Mouse (Mus musculus) lung, postnatal 10 days (tissue): ENCODE measurements around the gene Tmcc3.
A peak's percentile ranks its signal among the peaks of the same experiment; 100 is the strongest.

ENCODE experiments used
- DNase-seq: peaks from one replicate; pipeline ENCODE4 v3.0.0; 2021

Tmcc3 gene

GRCm38 (mm10) chr10:94477366-94478225 is 165.8 kb downstream of the Tmcc3 start:
- DNase-seq = no peak

GRCm38 (mm10) chr10:94479646-94480045 is 167.9 kb downstream of the Tmcc3 start:
- peak; percentile 66 for DNase-seq

- DNase-seq = peak; percentile 88
These were observed 168.8 kb downstream of the Tmcc3 start for GRCm38 (mm10) chr10:94480380-94481101.

- DNase-seq = no peak
These were observed 169.9 kb downstream of the Tmcc3 start for GRCm38 (mm10) chr10:94481613-94482012.

GRCm38 (mm10) chr10:94486179-94486578 is 174.4 kb downstream of the Tmcc3 start:
- no peak for DNase-seq

GRCm38 (mm10) chr10:94489509-94489908 is 177.8 kb downstream of the Tmcc3 start:
- DNase-seq = no peak

- DNase-seq = no peak
These were observed 179.3 kb downstream of the Tmcc3 start for GRCm38 (mm10) chr10:94491006-94491405.

GRCm38 (mm10) chr10:94494403-94494846 is 182.7 kb downstream of the Tmcc3 start:
- DNase-seq = peak; percentile 73

- DNase-seq = no peak
These were observed 183.9 kb downstream of the Tmcc3 start for GRCm38 (mm10) chr10:94495496-94496235.

- no peak for DNase-seq
These were observed 185.2 kb downstream of the Tmcc3 start for GRCm38 (mm10) chr10:94496826-94497440.

GRCm38 (mm10) chr10:94500210-94500876 is 188.6 kb downstream of the Tmcc3 start:
- no peak for DNase-seq

GRCm38 (mm10) chr10:94500877-94501273 is 189.1 kb downstream of the Tmcc3 start:
- no peak for DNase-seq

- peak; percentile 47 for DNase-seq
These were observed 190.0 kb downstream of the Tmcc3 start for GRCm38 (mm10) chr10:94501796-94502195.

- DNase-seq = no peak
These were observed 193.6 kb downstream of the Tmcc3 start for GRCm38 (mm10) chr10:94505248-94505772.

GRCm38 (mm10) chr10:94508863-94509262 is 197.1 kb downstream of the Tmcc3 start:
- DNase-seq = no peak

- no peak for DNase-seq
These were observed 201.0 kb downstream of the Tmcc3 start for GRCm38 (mm10) chr10:94512771-94513170.

- no peak for DNase-seq
These were observed 202.3 kb downstream of the Tmcc3 start for GRCm38 (mm10) chr10:94514091-94514505.

- peak; percentile 82 for DNase-seq
These were observed 202.9 kb downstream of the Tmcc3 start for GRCm38 (mm10) chr10:94514506-94515178.

GRCm38 (mm10) chr10:94515179-94515545 is 203.4 kb downstream of the Tmcc3 start:
- peak; percentile 83 for DNase-seq

- DNase-seq = no peak
These were observed 203.8 kb downstream of the Tmcc3 start for GRCm38 (mm10) chr10:94515583-94515982.

- peak; percentile 26 for DNase-seq
These were observed 208.1 kb downstream of the Tmcc3 start for GRCm38 (mm10) chr10:94519887-94520286.
